Mouse (Mus musculus): ENCODE data around the gene Gm17571. TPM values are rescaled to one million over a fixed set of nuclear protein-coding genes. Genes with fewer than 3 reads are reported as not detected.

Gene Gm17571
- not detected in 2 replicates for polyA plus RNA-seq (2015; fragmentation: Nextera tagmentation; extraction: Ambion mirVana)

DNA sequence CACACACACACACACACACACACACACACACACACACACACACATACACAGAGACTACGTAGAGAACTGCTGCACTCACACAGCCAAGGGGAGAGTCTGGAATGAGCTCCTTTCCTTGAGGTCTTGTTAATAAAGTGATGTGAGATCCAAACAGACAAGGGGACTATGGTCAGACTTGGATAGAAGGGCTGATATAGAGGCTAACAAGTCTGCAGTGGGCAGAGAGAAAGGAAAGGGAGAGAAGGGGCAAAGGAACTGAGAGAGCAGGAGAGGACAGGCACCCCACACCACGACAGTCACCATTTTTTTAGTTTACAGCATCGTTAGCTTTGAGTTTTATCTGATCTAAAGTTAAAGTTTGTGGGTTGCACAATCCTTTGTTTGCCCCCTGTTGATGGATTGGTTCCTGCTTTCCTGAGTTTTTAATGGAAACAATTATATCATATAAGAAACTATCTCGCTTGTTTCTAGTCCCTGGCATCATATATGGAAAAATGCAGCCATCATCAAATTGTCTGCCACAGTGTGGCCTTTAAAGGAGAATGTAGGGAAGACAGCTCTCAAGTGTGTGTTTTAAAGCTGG is at the start of gene Gm17571:
Gene Gm17571, minus strand, starts transcription at position 51 of the 583 bp plus-strand sequence.
- WGBS: 29% methylated on average over 4 of the region's 4 CpGs
- ATAC-seq (ENCODE audit: low read depth): peak; percentile 66; the same call in 1 of the 2 replicates

GRCm38 (mm10) chr9:13495530-13495929 is 49.0 kb upstream of the Gm17571 start:
- Histone ChIP-seq H3K27me3 (ENCODE audit: control insufficient read depth, insufficient read depth, low read depth, low read length) (no peaks in the 10 kb centered on the region), H3K9ac (ENCODE audit: low read length) (no peak overlapping the region), H3K9me3 (ENCODE audit: control insufficient read depth, low read length) (no peaks in the 10 kb centered on the region), H3K4me2 (ENCODE audit: low read depth, low read length) (no peak overlapping the region), H3K4me1 (replicated peaks; ENCODE audit: control insufficient read depth, insufficient read depth, low read length) (peaks cover 33% of the 10 kb centered on the region), H3K36me3 (ENCODE audit: control insufficient read depth, insufficient read depth, low read length) (no peaks in the 10 kb centered on the region), H3K27ac (ENCODE audit: low read length) (no peak overlapping the region), H3K4me3 (ENCODE audit: low read length) (no peak overlapping the region)
- ATAC-seq (ENCODE audit: low read depth): no peak

More for the DNA sequence above, at the start of gene Gm17571:
- no peak within 1 kb of the TSS for H3K4me3 ChIP-seq (ENCODE audit: low read length)
- no peak within 1 kb of the TSS for H3K9ac ChIP-seq (ENCODE audit: low read length)
- no peaks in the 10 kb centered on the region for H3K27me3 ChIP-seq (ENCODE audit: control insufficient read depth, insufficient read depth, low read depth, low read length)
- no peaks in the 10 kb centered on the region for H3K9me3 ChIP-seq (ENCODE audit: control insufficient read depth, low read length)
- H3K4me2 ChIP-seq (ENCODE audit: low read depth, low read length): no peak within 1 kb of the TSS
- peak within 1 kb of the TSS; percentile 73; the same call in 1 of the 2 replicates for H3K27ac ChIP-seq (ENCODE audit: low read length)
- peaks cover 13% of the 10 kb centered on the region for H3K4me1 ChIP-seq (replicated peaks; ENCODE audit: control insufficient read depth, insufficient read depth, low read length)
- no peaks in the 10 kb centered on the region for H3K36me3 ChIP-seq (ENCODE audit: control insufficient read depth, insufficient read depth, low read length)

GRCm38 (mm10) chr9:13493746-13494145 is 47.2 kb upstream of the Gm17571 start:
- Histone ChIP-seq H3K4me3 (ENCODE audit: low read length) (no peak overlapping the region), H3K27ac (ENCODE audit: low read length) (no peak overlapping the region), H3K4me2 (ENCODE audit: low read depth, low read length) (no peak overlapping the region), H3K27me3 (ENCODE audit: control insufficient read depth, insufficient read depth, low read depth, low read length) (no peaks in the 10 kb centered on the region), H3K9me3 (ENCODE audit: control insufficient read depth, low read length) (no peaks in the 10 kb centered on the region), H3K36me3 (ENCODE audit: control insufficient read depth, insufficient read depth, low read length) (no peaks in the 10 kb centered on the region), H3K4me1 (replicated peaks; ENCODE audit: control insufficient read depth, insufficient read depth, low read length) (peaks cover 34% of the 10 kb centered on the region), H3K9ac (ENCODE audit: low read length) (no peak overlapping the region)
- WGBS: 88% methylated on average over 2 of the region's 2 CpGs
- no peak for ATAC-seq (ENCODE audit: low read depth)

- H3K4me1 ChIP-seq (replicated peaks; ENCODE audit: control insufficient read depth, insufficient read depth, low read length): peaks cover 30% of the 10 kb centered on the region
Measured at GRCm38 (mm10) chr9:13492807-13493206, 46.3 kb upstream of the Gm17571 start.

GRCm38 (mm10) chr9:13491854-13492620 is 45.5 kb upstream of the Gm17571 start:
- H3K9me3 ChIP-seq (ENCODE audit: control insufficient read depth, low read length): no peaks in the 10 kb centered on the region
- 62% methylated on average over 9 of the region's 9 CpGs for WGBS
- no peak for ATAC-seq (ENCODE audit: low read depth)

More at GRCm38 (mm10) chr9:13492807-13493206, 46.3 kb upstream of the Gm17571 start:
- ATAC-seq (ENCODE audit: low read depth): no peak
- Histone ChIP-seq H3K36me3 (ENCODE audit: control insufficient read depth, insufficient read depth, low read length) (no peaks in the 10 kb centered on the region), H3K9me3 (ENCODE audit: control insufficient read depth, low read length) (no peaks in the 10 kb centered on the region), H3K27me3 (ENCODE audit: control insufficient read depth, insufficient read depth, low read depth, low read length) (no peaks in the 10 kb centered on the region), H3K9ac (ENCODE audit: low read length) (no peak overlapping the region), H3K27ac (ENCODE audit: low read length) (no peak overlapping the region), H3K4me2 (ENCODE audit: low read depth, low read length) (no peak overlapping the region), H3K4me3 (ENCODE audit: low read length) (no peak overlapping the region)
- 57% methylated on average over 2 of the region's 2 CpGs for WGBS

GRCm38 (mm10) chr9:13491107-13491506 is 44.6 kb upstream of the Gm17571 start:
- Histone ChIP-seq H3K4me2 (ENCODE audit: low read depth, low read length) (no peak overlapping the region), H3K4me1 (replicated peaks; ENCODE audit: control insufficient read depth, insufficient read depth, low read length) (peaks cover 29% of the 10 kb centered on the region), H3K27ac (ENCODE audit: low read length) (peak overlapping the region; percentile 47), H3K9ac (ENCODE audit: low read length) (no peak overlapping the region), H3K36me3 (ENCODE audit: control insufficient read depth, insufficient read depth, low read length) (no peaks in the 10 kb centered on the region), H3K9me3 (ENCODE audit: control insufficient read depth, low read length) (no peaks in the 10 kb centered on the region), H3K4me3 (ENCODE audit: low read length) (no peak overlapping the region), H3K27me3 (ENCODE audit: control insufficient read depth, insufficient read depth, low read depth, low read length) (no peaks in the 10 kb centered on the region)
- WGBS: 42% methylated on average over 1 of the region's 1 CpGs
- ATAC-seq (ENCODE audit: low read depth): peak; percentile 70

More at GRCm38 (mm10) chr9:13491854-13492620, 45.5 kb upstream of the Gm17571 start:
- H3K27me3 ChIP-seq (ENCODE audit: control insufficient read depth, insufficient read depth, low read depth, low read length): no peaks in the 10 kb centered on the region
- no peak overlapping the region for H3K9ac ChIP-seq (ENCODE audit: low read length)
- no peaks in the 10 kb centered on the region for H3K36me3 ChIP-seq (ENCODE audit: control insufficient read depth, insufficient read depth, low read length)
- H3K4me2 ChIP-seq (ENCODE audit: low read depth, low read length): no peak overlapping the region
- H3K4me1 ChIP-seq (replicated peaks; ENCODE audit: control insufficient read depth, insufficient read depth, low read length): peaks cover 24% of the 10 kb centered on the region
- H3K27ac ChIP-seq (ENCODE audit: low read length): peak overlapping the region; percentile 47; the same call in 1 of the 2 replicates
- no peak overlapping the region for H3K4me3 ChIP-seq (ENCODE audit: low read length)

GRCm38 (mm10) chr9:13485914-13486313 is 39.4 kb upstream of the Gm17571 start:
- 13% methylated on average over 1 of the region's 1 CpGs for WGBS
- Histone ChIP-seq H3K4me1 (replicated peaks; ENCODE audit: control insufficient read depth, insufficient read depth, low read length) (peaks cover 47% of the 10 kb centered on the region), H3K27ac (ENCODE audit: low read length) (peak overlapping the region; percentile 41)

DNA sequence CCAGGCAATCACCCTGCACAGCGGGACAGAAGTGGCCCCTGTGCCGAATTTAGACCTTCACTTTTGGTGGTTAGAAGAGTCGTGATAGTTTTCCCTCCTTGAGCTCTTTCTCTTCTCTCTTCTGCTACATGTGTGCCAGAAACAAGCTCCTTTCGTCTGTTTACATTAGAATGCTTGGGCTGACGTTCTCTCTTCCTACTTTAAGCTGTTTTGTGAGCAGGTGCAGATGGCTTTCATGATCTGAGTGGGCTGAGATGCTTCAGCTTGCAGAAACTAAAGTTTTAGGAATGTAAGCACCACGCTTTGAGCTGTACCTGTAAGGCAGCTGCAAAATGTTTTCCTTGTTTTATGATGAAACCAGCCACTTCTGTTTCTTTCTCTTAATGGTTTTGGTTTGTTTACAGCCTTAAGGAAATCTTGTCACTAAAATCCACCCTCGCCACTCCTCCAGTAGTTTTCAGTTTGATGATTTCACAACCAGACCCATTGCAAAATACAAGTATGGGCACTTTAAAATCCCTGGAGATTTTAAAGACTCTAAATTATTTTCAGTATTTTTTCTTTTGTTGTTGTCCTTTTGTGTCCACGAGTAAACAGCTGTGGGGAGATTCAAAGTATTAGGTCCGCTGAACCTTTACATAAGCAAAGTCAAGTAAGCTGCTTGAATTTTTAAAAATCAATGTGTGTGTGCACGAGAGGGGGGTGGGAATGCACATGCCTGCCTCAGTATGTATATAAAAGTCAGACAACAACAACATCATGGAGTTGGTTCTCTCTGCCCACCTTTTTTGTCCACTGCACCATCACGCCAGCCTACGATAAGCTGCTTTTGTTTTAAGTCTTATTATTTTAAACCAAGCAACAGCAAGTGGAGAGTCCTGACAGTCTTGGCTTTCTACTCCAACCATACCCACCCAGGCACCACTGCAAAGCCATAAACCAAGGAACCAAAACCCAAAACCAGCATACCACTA is 38.0 kb upstream of the Gm17571 start:
- peak overlapping the region; percentile 91 for H3K27ac ChIP-seq (ENCODE audit: low read length)
- no peaks in the 10 kb centered on the region for H3K36me3 ChIP-seq (ENCODE audit: control insufficient read depth, insufficient read depth, low read length)
- no peaks in the 10 kb centered on the region for H3K9me3 ChIP-seq (ENCODE audit: control insufficient read depth, low read length)
- peaks cover 38% of the 10 kb centered on the region for H3K4me1 ChIP-seq (replicated peaks; ENCODE audit: control insufficient read depth, insufficient read depth, low read length)
- peak overlapping the region; percentile 16; the same call in 1 of the 2 replicates for H3K4me3 ChIP-seq (ENCODE audit: low read length)
- 32% methylated on average over 12 of the region's 12 CpGs for WGBS
- peak; percentile 46 for ATAC-seq (ENCODE audit: low read depth)
- peak overlapping the region; percentile 33; the same call in 1 of the 2 replicates for H3K9ac ChIP-seq (ENCODE audit: low read length)
- H3K27me3 ChIP-seq (ENCODE audit: control insufficient read depth, insufficient read depth, low read depth, low read length): no peaks in the 10 kb centered on the region
- peak overlapping the region; percentile 45 for H3K4me2 ChIP-seq (ENCODE audit: low read depth, low read length)

More at GRCm38 (mm10) chr9:13485914-13486313, 39.4 kb upstream of the Gm17571 start:
- H3K36me3 ChIP-seq (ENCODE audit: control insufficient read depth, insufficient read depth, low read length): no peaks in the 10 kb centered on the region
- H3K9me3 ChIP-seq (ENCODE audit: control insufficient read depth, low read length): no peaks in the 10 kb centered on the region
- H3K9ac ChIP-seq (ENCODE audit: low read length): no peak overlapping the region
- no peaks in the 10 kb centered on the region for H3K27me3 ChIP-seq (ENCODE audit: control insufficient read depth, insufficient read depth, low read depth, low read length)
- H3K4me2 ChIP-seq (ENCODE audit: low read depth, low read length): no peak overlapping the region
- no peak overlapping the region for H3K4me3 ChIP-seq (ENCODE audit: low read length)
- peak; percentile 54 for ATAC-seq (ENCODE audit: low read depth)

Measured in lung, embryonic 16.5 days (tissue).